Mouse (Mus musculus) layer of hippocampus, adult 8-10 months (tissue): ENCODE measurements around the gene Rnf181. TPM values are rescaled to one million over a fixed set of nuclear protein-coding genes. Genes with fewer than 3 reads are reported as not detected.
A peak's percentile ranks its signal among the peaks of the same experiment; 100 is the strongest.

ENCODE experiments used
- DNase-seq, 2 experiments: peaks; one replicate each; pipeline ENCODE4 v3.0.0; 2022; ENCODE audit warnings: low spot score in 2 of 2
- total RNA-seq, 4 experiments: library from RNA; stranded (reverse); gene quantifications; 2 replicates each; pipeline ENCODE4 v1.2.4; 2022

Gene Rnf181
- total RNA-seq, 4 experiments from 2014 or later, result 72.3 to 86.0 (median 78.8) TPM

- DNase-seq, result no peak
Measured at GRCm38 (mm10) chr6:72385258-72385657, 18.5 kb upstream of the Rnf181 start.

- no peak for DNase-seq
Measured at GRCm38 (mm10) chr6:72383952-72384351, 17.2 kb upstream of the Rnf181 start.

DNA sequence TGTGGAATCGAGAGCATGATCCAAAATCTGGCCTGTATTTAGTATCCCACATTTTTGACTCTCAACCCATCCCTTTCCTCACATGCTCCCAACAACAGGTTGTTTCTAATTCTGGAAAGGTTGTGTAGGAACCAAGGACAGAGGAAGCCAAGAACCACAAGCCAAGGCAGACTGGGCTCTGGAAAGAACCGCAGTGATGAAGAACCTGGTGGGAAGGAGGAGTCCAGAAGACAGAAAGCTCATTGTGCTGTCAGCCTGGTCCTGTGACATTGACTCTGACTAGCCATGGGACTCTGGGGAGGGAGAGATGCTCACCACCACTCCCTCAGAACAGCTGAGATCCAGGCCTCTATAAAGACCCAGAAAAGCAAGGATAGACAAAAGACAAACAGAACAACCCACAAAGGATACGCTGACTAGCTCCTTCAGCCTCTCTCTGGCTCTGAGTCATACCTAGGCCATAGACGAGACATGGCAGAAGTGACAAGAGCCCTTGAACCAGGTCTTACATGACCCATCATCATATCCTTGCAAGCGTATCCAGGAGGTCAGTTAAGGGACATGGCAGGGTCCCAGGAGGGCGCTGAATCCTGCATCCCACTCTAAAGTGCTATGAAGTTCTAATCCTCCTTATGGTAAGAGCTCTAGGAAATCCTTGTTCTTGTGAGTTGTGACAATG is 16.5 kb upstream of the Rnf181 start:
- DNase-seq, result no peak

- DNase-seq, result no peak
Measured at GRCm38 (mm10) chr6:72382494-72382893, 15.7 kb upstream of the Rnf181 start.

DNA sequence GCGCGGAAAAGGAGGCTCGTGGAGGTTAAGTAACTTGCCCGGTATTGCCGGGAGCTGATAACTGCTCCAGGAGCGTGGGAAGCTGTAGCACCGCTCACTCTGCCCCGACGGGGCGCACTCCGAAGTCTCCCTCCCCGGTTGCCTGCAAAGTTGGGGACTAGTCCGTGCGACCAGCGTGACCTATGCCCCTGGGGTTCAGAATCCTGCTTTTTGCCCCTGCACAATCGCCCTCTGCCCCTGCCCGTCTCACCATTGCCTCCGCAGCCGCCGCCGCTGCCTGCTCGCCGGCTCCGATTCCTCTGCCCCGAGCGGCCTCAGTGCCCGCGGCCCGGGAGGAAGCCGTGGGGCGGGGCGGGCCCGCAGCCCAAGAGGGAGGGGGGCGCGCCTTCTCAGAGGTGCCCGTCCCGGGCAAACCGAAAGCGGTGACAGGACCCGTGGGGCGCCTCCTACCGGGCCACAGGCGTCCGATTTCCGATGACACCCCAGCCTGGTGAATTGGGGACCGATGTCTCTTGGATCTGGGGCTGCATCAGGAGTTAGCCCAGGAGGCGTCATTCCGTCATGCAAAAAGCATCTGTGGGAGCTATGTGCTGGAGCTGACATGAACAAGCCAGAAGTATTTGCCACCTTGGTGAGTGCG is 13.5 kb upstream of the Rnf181 start, which contains the start of gene Vamp5:
TSS of gene Vamp5 (minus strand) at position 338 of the 640 bp plus-strand sequence.
- peak in 1 of 2 experiments; percentile 48 for DNase-seq

- no peak for DNase-seq
Measured at GRCm38 (mm10) chr6:72379377-72380130, 12.8 kb upstream of the Rnf181 start.

DNA sequence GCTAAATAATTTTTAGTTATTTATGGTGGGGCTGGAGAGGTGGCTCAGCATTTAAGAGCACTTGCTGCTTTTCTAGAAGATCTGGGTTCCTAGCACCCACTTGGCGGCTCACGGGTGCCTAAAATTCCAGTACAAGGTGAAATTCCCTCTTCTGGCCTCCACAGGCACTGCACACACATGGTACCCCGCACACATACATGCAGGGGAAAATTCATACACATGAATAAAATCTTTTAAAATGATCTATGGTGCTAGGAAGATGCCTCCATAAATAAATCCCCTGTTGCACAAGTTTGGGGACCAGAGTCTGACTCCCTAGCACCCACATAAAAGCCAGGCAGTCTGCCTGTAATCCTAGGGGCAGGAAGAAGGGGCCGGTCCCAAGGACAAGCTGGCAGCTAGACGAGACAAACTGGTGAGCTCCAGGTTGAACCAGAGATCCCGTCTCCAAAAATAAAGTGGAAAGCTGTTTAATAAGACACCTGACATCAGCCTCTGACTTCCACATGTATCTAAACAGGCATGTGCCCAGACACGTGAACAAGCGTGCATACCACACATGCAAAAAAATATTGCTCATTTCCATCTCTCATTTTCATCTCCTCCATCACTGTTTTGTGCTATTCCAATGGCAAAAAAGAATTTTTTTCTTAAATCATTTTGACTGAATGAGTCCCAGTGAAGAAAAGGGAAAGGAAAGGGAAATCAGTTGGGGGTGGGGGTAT is 11.9 kb upstream of the Rnf181 start:
- no peak for DNase-seq

DNA sequence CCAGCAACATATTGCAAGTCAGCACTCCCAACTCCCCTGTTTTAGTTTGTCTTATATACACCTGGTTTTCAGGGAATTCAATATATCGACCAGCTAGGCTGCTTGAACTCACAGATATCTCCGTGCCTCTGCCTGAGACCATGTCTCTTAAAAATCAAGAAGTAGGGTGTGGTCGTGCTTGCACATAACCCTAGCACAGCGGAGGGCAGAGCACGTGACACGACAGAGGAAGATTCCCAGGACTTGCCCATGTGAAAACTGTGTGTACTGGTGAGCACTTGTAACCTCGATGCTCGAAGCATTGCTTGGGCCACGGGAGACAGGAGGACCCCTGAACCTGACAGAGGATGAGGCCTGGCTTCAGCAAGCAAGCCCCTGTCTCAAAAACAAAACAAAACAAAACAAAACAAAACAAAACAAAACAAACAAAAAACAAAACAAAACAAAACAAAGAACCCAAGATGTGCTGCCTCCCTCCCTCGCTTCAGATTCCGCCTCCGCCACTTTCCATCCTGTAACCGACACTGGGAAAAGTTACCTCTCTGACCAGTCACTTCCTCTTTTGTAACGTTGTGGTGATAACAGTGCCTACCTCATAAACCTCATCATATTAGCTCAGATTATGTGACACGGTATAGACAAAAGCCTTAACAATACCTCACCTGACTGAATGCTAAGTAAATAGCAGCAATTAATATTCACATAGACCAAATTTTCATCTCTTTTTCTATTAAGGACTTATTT is 8.2 kb upstream of the Rnf181 start:
- DNase-seq, result no peak

DNA sequence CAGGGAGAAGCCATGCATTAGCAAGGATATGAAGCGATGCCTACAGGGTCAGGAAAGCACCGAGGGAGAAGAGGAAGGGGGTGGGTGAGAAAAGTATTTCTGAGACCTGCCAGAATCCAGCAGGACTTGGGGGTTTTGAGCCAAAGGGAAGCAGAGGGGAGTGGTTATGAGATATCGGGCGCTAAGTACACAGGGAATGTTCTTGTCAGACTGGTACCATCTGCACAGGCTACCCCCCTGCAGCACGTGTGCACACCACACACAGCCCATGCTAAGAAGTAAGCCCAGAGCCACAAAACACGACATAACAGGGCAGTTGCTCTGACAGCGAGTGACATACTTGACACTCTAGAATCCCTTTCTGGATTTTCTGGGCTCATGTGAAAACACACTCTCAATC is 7.5 kb upstream of the Rnf181 start:
- no peak for DNase-seq

- no peak for DNase-seq
Measured at GRCm38 (mm10) chr6:72373184-72373583, 6.4 kb upstream of the Rnf181 start.

GRCm38 (mm10) chr6:72371571-72371970 is 4.8 kb upstream of the Rnf181 start:
- no peak for DNase-seq

DNA sequence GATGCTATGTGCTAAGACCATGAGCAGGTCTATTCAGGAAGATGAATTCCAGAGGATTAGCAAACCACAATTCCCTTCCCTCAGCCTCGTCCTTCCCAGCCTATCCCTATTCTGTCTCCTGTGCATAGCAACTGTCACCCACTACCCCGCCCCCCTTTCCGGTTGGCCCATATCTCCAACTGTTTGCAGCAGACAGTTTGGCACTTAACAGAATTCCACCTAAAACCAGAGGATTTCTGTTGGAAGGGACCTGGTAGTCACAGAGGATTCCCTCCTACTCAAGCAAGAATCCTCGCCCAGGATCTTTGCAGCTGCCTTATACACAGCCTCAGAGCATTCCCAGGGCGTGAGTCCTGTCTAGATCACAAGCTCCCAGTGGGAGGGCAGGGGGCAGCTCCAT is 4.4 kb upstream of the Rnf181 start:
- DNase-seq, result no peak

- DNase-seq, result no peak
Measured at GRCm38 (mm10) chr6:72370091-72370490, 3.3 kb upstream of the Rnf181 start.

DNA sequence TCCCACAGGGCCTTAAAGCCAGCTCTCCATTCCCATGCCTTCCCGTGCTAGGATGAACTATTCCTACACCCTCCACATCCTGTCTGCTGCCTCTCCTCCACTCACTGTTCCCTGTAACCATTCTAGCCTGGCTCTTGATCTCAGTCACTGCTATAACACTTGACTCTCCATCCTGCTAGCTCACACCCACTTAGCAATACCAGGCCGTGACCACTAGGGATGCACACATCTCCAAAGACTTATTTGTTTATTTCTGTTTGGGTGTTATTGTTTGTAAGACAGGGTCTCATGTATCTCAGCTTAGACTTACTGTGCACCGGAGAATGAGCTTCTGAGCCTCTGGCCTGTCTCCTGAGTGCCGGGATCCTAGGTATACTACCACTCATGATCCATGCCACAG is 2.8 kb upstream of the Rnf181 start:
- DNase-seq, result no peak

- no peak for DNase-seq
Measured at GRCm38 (mm10) chr6:72367460-72367974, 761 bp upstream of the Rnf181 start.

DNA sequence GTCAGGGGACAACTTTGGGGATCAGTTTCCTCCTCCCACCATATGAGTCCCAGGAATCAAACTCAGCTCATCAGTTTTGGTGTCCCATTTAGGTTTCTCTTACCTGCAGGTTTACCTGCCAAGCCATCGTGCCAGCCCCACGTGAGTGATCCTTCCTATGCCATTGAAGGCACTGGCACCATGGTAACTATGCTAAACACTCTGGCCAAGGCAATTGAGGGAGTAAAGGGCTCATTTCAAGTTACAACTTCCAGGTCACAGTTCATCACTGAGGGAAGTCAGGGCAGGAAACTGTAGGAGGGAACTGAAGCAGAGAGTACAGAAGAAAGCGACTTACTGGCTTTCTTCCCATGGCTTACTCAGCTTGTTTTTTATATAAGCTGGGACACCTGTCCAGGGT is 452 bp downstream of the Rnf181 start:
- DNase-seq, result no peak

- DNase-seq, result no peak
Measured at GRCm38 (mm10) chr6:72364985-72365384, 1.8 kb downstream of the Rnf181 start.

- no peak for DNase-seq
Measured at GRCm38 (mm10) chr6:72364009-72364408, 2.7 kb downstream of the Rnf181 start.

GRCm38 (mm10) chr6:72362132-72363028 is 4.4 kb downstream of the Rnf181 start:
- peak; percentile 97 to 98 for DNase-seq

DNA sequence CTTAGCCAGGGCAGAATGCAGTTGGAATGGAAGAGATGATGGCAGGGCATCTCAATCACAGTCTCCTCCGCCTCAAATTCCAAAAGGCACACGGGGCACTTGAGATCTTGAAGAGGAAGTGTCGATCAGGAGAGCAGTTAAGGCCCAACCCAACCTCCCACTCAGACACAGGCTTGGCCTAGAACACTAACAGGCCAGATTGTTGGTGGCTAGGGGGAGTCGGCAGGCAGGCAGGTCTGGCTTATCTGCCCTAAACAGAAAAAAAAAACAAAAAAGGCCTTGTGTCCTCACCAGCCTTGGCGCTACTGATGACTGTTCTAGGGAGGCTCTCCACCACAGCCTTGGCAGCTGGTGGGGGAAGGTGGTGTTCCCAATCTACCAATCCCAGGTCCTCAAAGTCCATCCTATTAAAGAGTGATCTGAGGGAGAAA is 5.6 kb downstream of the Rnf181 start:
- DNase-seq, result no peak
